Mouse (Mus musculus): Measurements from ENCODE around the gene Larp4b. TPM values are rescaled to one million over a fixed set of nuclear protein-coding genes. Genes with fewer than 3 reads are reported as not detected.

The Larp4b gene
- polyA plus RNA-seq, 1 experiment: 2.0 TPM

DNA sequence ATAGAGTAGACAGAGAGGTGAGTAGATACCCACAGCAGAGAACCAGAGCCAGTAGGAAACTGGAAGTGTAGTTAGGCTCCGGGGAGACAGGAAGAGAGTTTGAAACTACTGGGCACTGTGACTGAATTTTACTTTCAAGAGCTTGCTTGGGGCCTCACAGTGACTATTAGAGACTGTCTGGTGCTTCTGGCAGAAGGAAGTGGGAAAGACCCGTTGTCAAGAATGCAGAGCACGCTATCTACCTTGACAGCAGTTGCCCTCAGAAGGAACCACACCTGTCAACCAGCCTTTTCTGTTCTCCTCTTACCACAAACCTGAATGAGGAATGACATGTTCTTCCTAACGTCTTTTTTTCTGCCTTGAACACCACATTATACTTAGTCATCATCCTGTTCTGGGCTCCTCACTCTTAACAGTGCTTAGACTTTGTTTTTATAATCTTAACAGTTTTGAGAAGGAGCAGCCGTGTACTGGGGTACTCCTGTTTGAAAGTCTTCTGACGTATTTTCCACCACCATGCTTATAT lies 45.8 kb downstream of the Larp4b start:
- TF ChIP-seq GATA1 (IDR thresholded peaks at IDR 0.05; ENCODE audit: low read length) (no peak), TAL1 (IDR thresholded peaks at IDR 0.05; ENCODE audit: low read length) (no peak)
- Histone ChIP-seq H3K4me3 (replicated peaks) (no peak overlapping the region), H3K9me3 (ENCODE audit: control insufficient read depth, low read length) (no peaks in the 10 kb centered on the region), H3K27me3 (ENCODE audit: control insufficient read depth) (no peaks in the 10 kb centered on the region), H3K36me3 (ENCODE audit: control insufficient read depth) (peaks cover 96% of the 10 kb centered on the region), H3K4me1 (ENCODE audit: control insufficient read depth) (no peaks in the 10 kb centered on the region)

DNA sequence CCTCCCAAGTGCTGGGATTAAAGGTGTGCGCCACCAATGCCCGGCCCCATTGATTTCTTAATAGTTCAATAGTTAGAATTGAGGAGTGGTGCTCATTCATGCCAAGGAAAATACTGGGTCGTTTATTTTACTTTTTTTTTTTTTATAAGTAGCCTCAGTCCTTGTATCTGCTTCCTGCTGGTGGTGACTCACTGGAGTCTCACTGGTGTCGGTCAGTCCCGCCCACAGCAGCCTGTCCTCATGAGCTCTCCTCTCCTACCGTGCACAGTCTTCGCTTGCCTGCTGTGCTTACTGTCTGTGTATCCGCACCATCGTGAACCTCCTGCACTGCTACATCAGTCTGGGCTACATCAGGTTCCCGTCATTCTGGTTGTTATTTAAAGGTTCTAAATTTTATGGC lies 46.5 kb downstream of the Larp4b start:
- peaks cover 99% of the 10 kb centered on the region for H3K36me3 ChIP-seq (ENCODE audit: control insufficient read depth)
- no peak overlapping the region for H3K4me3 ChIP-seq (replicated peaks)
- H3K9me3 ChIP-seq (ENCODE audit: control insufficient read depth, low read length): no peaks in the 10 kb centered on the region
- H3K27me3 ChIP-seq (ENCODE audit: control insufficient read depth): no peaks in the 10 kb centered on the region
- no peak for TF ChIP-seq GATA1 (IDR thresholded peaks at IDR 0.05; ENCODE audit: low read length)
- no peak for TF ChIP-seq TAL1 (IDR thresholded peaks at IDR 0.05; ENCODE audit: low read length)
- no peaks in the 10 kb centered on the region for H3K4me1 ChIP-seq (ENCODE audit: control insufficient read depth)

DNA sequence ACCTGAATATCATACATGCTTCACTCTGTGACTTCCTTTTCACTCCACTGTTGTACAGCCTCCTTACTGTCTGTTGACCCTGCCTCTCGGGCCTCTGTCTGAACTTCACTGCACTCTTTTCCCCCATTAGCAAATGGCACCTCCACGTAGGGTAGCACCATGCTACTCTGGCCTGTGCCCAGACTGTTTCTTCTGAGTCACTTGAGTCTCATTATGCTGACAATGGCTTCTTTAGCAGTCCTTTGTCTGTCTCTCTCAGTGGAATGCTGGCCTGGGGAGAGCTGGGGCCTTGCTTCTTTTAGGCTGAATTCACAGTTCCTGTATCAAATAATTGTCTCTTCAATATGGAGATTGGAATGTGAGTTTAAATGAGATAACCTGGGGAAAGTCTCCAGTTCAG lies 48.7 kb downstream of the Larp4b start:
- Histone ChIP-seq H3K36me3 (ENCODE audit: control insufficient read depth) (peaks cover 100% of the 10 kb centered on the region), H3K4me1 (ENCODE audit: control insufficient read depth) (no peaks in the 10 kb centered on the region), H3K9me3 (ENCODE audit: control insufficient read depth, low read length) (no peaks in the 10 kb centered on the region), H3K4me3 (replicated peaks) (no peak overlapping the region), H3K27me3 (ENCODE audit: control insufficient read depth) (no peaks in the 10 kb centered on the region)
- TF ChIP-seq GATA1 (IDR thresholded peaks at IDR 0.05; ENCODE audit: low read length) (no peak), TAL1 (IDR thresholded peaks at IDR 0.05; ENCODE audit: low read length) (no peak)

DNA sequence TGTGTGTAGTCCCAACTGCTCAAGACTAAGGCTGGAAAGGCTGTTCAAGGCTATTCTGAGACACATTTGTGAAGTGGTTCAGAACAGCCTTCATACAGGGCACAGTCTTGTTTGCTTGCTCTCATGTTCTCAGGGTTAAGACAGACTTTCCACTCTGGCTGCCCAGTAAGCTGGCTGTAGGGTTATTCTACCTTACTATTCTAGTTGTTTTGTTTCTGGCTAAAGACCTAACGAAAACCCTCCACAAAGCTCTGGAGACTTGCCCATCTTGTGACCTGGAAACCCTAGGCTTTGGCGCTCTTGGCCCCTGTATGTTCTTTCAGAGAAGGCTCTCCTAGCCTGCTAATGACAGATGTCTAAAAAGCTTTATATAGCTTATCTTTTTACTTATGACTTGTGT lies 55.1 kb downstream of the Larp4b start:
- peaks cover 100% of the 10 kb centered on the region for H3K36me3 ChIP-seq (ENCODE audit: control insufficient read depth)
- no peaks in the 10 kb centered on the region for H3K27me3 ChIP-seq (ENCODE audit: control insufficient read depth)
- no peaks in the 10 kb centered on the region for H3K4me1 ChIP-seq (ENCODE audit: control insufficient read depth)
- no peak for TF ChIP-seq TAL1 (IDR thresholded peaks at IDR 0.05; ENCODE audit: low read length)
- TF ChIP-seq GATA1 (IDR thresholded peaks at IDR 0.05; ENCODE audit: low read length): no peak
- H3K9me3 ChIP-seq (ENCODE audit: control insufficient read depth, low read length): no peaks in the 10 kb centered on the region
- H3K4me3 ChIP-seq (replicated peaks): no peak overlapping the region

DNA sequence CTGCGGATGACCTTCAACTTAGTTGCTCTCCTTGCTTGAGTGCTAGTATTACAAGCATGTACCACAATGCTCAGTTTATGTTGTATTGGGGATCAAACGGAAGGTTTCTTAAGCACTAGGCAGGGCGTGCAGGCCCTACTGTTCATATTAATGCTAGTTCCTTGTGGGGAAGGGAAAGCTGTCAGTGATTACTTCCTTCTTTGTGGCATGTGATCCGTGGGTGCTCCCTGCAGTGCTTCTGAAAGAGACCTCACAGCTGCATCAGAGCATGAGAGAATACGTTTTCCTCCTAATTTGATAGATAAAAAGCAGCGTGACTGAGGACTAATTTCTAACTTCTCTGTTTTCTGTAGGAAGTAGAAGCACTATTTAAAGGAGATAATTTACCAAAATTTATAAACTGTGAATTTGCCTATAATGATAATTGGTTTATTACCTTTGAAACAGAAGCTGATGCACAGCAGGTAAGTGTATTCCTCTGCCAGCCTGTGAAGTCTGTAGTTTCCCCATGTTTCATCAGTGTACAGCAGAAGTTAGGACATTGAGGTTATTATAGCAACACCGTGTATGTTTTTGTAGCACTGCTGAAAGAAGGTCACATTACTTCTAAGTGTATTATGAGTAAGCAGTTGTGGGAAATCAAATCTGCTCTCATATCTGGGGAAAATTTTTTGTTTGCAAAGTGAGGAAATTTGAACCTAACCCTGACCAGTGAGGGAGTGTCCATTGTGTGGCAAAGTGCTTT lies 56.0 kb downstream of the Larp4b start:
- TF ChIP-seq GATA1 (IDR thresholded peaks at IDR 0.05; ENCODE audit: low read length): no peak
- Histone ChIP-seq H3K9me3 (ENCODE audit: control insufficient read depth, low read length) (no peaks in the 10 kb centered on the region), H3K4me3 (replicated peaks) (no peak overlapping the region), H3K4me1 (ENCODE audit: control insufficient read depth) (no peaks in the 10 kb centered on the region), H3K36me3 (ENCODE audit: control insufficient read depth) (peaks cover 100% of the 10 kb centered on the region), H3K27me3 (ENCODE audit: control insufficient read depth) (no peaks in the 10 kb centered on the region)

DNA sequence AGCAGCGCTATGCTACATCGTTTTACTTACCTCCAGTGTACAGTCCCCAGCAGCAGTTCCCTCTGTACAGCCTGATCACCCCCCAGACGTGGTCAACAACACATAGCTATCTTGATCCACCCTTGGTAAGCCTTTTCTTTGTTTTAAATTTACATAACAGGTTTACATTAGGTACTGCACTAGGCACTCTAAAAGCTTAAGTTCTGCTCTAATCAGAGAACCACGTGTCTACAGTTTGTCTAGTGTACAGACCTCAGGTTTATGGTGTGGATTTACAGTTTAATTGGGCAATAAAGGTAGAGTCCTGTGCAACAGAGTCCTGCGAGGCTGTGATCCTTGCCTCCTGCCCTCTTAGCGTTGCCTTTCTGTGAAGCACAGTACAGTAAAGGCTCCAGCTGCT lies 57.4 kb downstream of the Larp4b start:
- Histone ChIP-seq H3K4me1 (ENCODE audit: control insufficient read depth) (no peaks in the 10 kb centered on the region), H3K9me3 (ENCODE audit: control insufficient read depth, low read length) (no peaks in the 10 kb centered on the region), H3K4me3 (replicated peaks) (no peak overlapping the region), H3K36me3 (ENCODE audit: control insufficient read depth) (peaks cover 100% of the 10 kb centered on the region), H3K27me3 (ENCODE audit: control insufficient read depth) (no peaks in the 10 kb centered on the region)
- TF ChIP-seq TAL1 (IDR thresholded peaks at IDR 0.05; ENCODE audit: low read length) (no peak), GATA1 (IDR thresholded peaks at IDR 0.05; ENCODE audit: low read length) (no peak)

DNA sequence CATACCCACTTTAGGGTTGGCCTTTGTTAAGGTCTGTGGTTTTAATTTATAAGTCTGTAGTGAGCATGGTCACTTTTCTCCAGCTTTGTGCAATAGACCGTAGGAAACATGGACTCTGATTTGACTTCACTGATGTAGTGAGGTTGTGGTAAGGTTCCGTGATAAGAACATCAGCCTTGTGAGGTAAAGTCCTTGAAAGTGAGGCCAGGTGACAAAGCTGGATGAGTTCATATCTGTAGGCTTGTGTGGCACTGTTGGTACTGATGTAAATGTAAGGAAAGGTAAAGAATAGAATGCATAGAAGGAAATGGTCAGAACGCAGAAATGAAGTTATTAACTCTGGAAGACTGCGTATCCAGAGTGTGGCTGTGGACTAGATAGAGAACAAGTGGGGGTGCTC lies 57.9 kb downstream of the Larp4b start:
- Histone ChIP-seq H3K4me3 (replicated peaks) (no peak overlapping the region), H3K36me3 (ENCODE audit: control insufficient read depth) (peaks cover 100% of the 10 kb centered on the region), H3K27me3 (ENCODE audit: control insufficient read depth) (no peaks in the 10 kb centered on the region), H3K9me3 (ENCODE audit: control insufficient read depth, low read length) (no peaks in the 10 kb centered on the region), H3K4me1 (ENCODE audit: control insufficient read depth) (no peaks in the 10 kb centered on the region)
- TF ChIP-seq GATA1 (IDR thresholded peaks at IDR 0.05; ENCODE audit: low read length) (no peak), TAL1 (IDR thresholded peaks at IDR 0.05; ENCODE audit: low read length) (no peak)

DNA sequence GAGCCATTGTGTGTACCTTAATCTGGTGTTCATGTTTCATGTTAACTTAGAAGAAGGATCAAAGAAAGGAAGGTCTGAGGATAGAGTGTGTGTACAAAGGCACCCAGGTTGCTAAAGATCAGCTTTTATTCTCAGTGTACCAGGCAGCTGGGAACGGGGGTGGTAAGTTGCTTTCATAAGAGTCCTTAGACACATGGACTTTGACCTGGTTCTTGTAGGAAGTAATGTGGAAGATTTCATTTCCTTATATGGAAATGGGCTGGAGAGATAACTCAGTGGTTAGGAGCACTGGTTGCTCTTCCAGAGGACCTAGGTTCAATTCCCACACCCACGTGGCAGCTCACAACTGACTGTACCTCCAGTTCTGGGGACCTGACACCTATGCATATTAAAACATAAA lies 58.6 kb downstream of the Larp4b start:
- H3K36me3 ChIP-seq (ENCODE audit: control insufficient read depth): peaks cover 99% of the 10 kb centered on the region

DNA sequence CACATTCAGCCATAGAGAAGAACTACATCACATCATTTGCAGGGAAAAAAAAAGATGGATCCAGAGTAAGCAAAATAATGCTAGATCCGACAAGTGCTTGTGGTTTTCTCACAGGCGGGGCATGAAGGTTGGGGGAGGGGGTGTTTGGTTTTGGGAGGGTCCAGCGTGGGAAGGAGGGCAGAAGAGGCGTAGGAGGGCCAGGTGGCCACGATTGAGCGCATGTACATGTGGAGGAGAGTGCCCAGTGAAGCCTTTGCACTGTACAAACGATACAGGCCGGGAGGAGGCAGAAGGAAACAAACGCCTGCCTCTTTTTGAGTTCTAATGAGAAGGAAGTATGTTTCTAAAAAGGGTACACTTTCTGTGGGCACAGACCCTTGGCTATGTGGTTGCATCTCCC lies 60.1 kb downstream of the Larp4b start:
- H3K4me1 ChIP-seq (ENCODE audit: control insufficient read depth): no peaks in the 10 kb centered on the region
- no peak overlapping the region for H3K4me3 ChIP-seq (replicated peaks)
- no peak for TF ChIP-seq TAL1 (IDR thresholded peaks at IDR 0.05; ENCODE audit: low read length)
- no peak for TF ChIP-seq GATA1 (IDR thresholded peaks at IDR 0.05; ENCODE audit: low read length)
- H3K27me3 ChIP-seq (ENCODE audit: control insufficient read depth): no peaks in the 10 kb centered on the region
- H3K9me3 ChIP-seq (ENCODE audit: control insufficient read depth, low read length): no peaks in the 10 kb centered on the region
- peaks cover 99% of the 10 kb centered on the region for H3K36me3 ChIP-seq (ENCODE audit: control insufficient read depth)

More for the DNA sequence above, 58.6 kb downstream of the Larp4b start:
- TF ChIP-seq GATA1 (IDR thresholded peaks at IDR 0.05; ENCODE audit: low read length) (no peak), TAL1 (IDR thresholded peaks at IDR 0.05; ENCODE audit: low read length) (no peak)
- no peaks in the 10 kb centered on the region for H3K9me3 ChIP-seq (ENCODE audit: control insufficient read depth, low read length)
- no peak overlapping the region for H3K4me3 ChIP-seq (replicated peaks)
- no peaks in the 10 kb centered on the region for H3K27me3 ChIP-seq (ENCODE audit: control insufficient read depth)
- no peaks in the 10 kb centered on the region for H3K4me1 ChIP-seq (ENCODE audit: control insufficient read depth)

Measured in erythroblast, embryonic 14.5 days (primary cell).